Comparison of ENCODE assay signal across 25 mouse cellular contexts in genomic region chr1:176085952-176086648, GRCm38 (mm10).
DNase-seq lines count a peak whose midpoint lies in the region; ATAC-seq lines count a peak whose summit lies in the region.
"Had no signal": no experiment of that assay in that cellular context is flagged by ENCODE, and none has a peak within 500 bp of the region (broad histone marks: within the 10 kb centered on the region; RNA-seq: fewer than 3 reads in every experiment).

No protein-coding gene starts in this region.

- no peaks in the 10 kb centered on the region for H3K27me3 ChIP-seq in midbrain, embryonic 12.5 days
- no peaks in the 10 kb centered on the region for H3K27me3 ChIP-seq in midbrain, embryonic 11.5 days (ENCODE audit: control insufficient read depth, insufficient read depth, low read length)
- no peaks in the 10 kb centered on the region for H3K27me3 ChIP-seq in forebrain, embryonic 15.5 days
- H3K27me3 ChIP-seq in midbrain, embryonic 14.5 days (ENCODE audit: control insufficient read depth, insufficient read depth, low read length): no peaks in the 10 kb centered on the region
- H3K27me3 ChIP-seq: embryonic facial prominence, embryonic 12.5 days; heart, embryonic 15.5 days; limb, embryonic 13.5 days; liver, embryonic 13.5 days; stomach, embryonic 15.5 days had no signal

- H3K4me3 ChIP-seq in midbrain, embryonic 12.5 days: no peak overlapping the region
- H3K4me3 ChIP-seq in midbrain, embryonic 11.5 days (ENCODE audit: low read depth, low read length): no peak overlapping the region
- H3K4me3 ChIP-seq in forebrain, embryonic 15.5 days: no peak overlapping the region
- no peak overlapping the region for H3K4me3 ChIP-seq in midbrain, embryonic 14.5 days (replicated peaks; ENCODE audit: low read depth, low read length)
- H3K4me3 ChIP-seq: embryonic facial prominence, embryonic 12.5 days; erythroblast, embryonic 14.5 days; heart, embryonic 15.5 days; limb, embryonic 13.5 days; liver, embryonic 13.5 days; stomach, embryonic 15.5 days had no signal

- ATAC-seq in midbrain, embryonic 12.5 days (ENCODE audit: low FRiP score, low read depth): peak; percentile 41; the same call in 1 of the 2 replicates
- ATAC-seq in midbrain, embryonic 11.5 days (ENCODE audit: low FRiP score): no peak
- peak; percentile 49 for ATAC-seq in forebrain, embryonic 15.5 days (replicated peaks)
- ATAC-seq in midbrain, embryonic 14.5 days (ENCODE audit: low FRiP score, low TSS enrichment): 0 out of 2 replicates have a peak, but pooled peaks have one; percentile 28
- no peak for ATAC-seq in granulocyte monocyte progenitor cell, adult 5-6 weeks (replicated peaks; ENCODE audit: poor library complexity, severe bottlenecking)
- ATAC-seq: intestine, embryonic 16.5 days had no signal

- H3K9me3 ChIP-seq in midbrain, embryonic 12.5 days: no peaks in the 10 kb centered on the region
- no peaks in the 10 kb centered on the region for H3K9me3 ChIP-seq in midbrain, embryonic 11.5 days (ENCODE audit: control insufficient read depth, low read length)
- H3K9me3 ChIP-seq in forebrain, embryonic 15.5 days: no peaks in the 10 kb centered on the region
- H3K9me3 ChIP-seq in midbrain, embryonic 14.5 days (ENCODE audit: control insufficient read depth, low read length): no peaks in the 10 kb centered on the region
- H3K9me3 ChIP-seq: embryonic facial prominence, embryonic 12.5 days; heart, embryonic 15.5 days; limb, embryonic 13.5 days; liver, embryonic 13.5 days; stomach, embryonic 15.5 days had no signal

- H3K27ac ChIP-seq in midbrain, embryonic 12.5 days (replicated peaks): no peak overlapping the region
- no peak overlapping the region for H3K27ac ChIP-seq in midbrain, embryonic 11.5 days (ENCODE audit: low read depth, low read length)
- no peak overlapping the region for H3K27ac ChIP-seq in forebrain, embryonic 15.5 days (replicated peaks)
- H3K27ac ChIP-seq in midbrain, embryonic 14.5 days (replicated peaks; ENCODE audit: low read depth, low read length): no peak overlapping the region
- H3K27ac ChIP-seq: embryonic facial prominence, embryonic 12.5 days; heart, embryonic 15.5 days; limb, embryonic 13.5 days; liver, embryonic 13.5 days; stomach, embryonic 15.5 days had no signal

- WGBS in midbrain, embryonic 12.5 days: 80% methylated on average over 13 of the region's 13 CpGs
- WGBS in midbrain, embryonic 11.5 days: 83% methylated on average over 13 of the region's 13 CpGs
- 33% methylated on average over 13 of the region's 13 CpGs for WGBS in forebrain, embryonic 15.5 days
- 61% methylated on average over 13 of the region's 13 CpGs for WGBS in midbrain, embryonic 14.5 days

- H3K4me2 ChIP-seq in midbrain, embryonic 12.5 days (replicated peaks): no peak overlapping the region
- H3K4me2 ChIP-seq in midbrain, embryonic 11.5 days: no peak overlapping the region
- no peak overlapping the region for H3K4me2 ChIP-seq in forebrain, embryonic 15.5 days (replicated peaks)
- H3K4me2 ChIP-seq in midbrain, embryonic 14.5 days (ENCODE audit: low read length): no peak overlapping the region
- H3K4me2 ChIP-seq: embryonic facial prominence, embryonic 12.5 days; heart, embryonic 15.5 days; limb, embryonic 13.5 days; liver, embryonic 13.5 days; lung, embryonic 14.5 days; stomach, embryonic 15.5 days had no signal

- H3K9ac ChIP-seq in midbrain, embryonic 12.5 days (replicated peaks): no peak overlapping the region
- H3K9ac ChIP-seq in midbrain, embryonic 11.5 days (ENCODE audit: low read length): no peak overlapping the region
- H3K9ac ChIP-seq in forebrain, embryonic 15.5 days (replicated peaks): no peak overlapping the region
- H3K9ac ChIP-seq in midbrain, embryonic 14.5 days (replicated peaks; ENCODE audit: low read length): no peak overlapping the region
- H3K9ac ChIP-seq: embryonic facial prominence, embryonic 12.5 days; heart, embryonic 15.5 days; limb, embryonic 13.5 days; liver, embryonic 13.5 days; lung, embryonic 14.5 days; stomach, embryonic 15.5 days had no signal

- H3K4me1 ChIP-seq in midbrain, embryonic 12.5 days: 0 out of 2 replicates have a peak, but pooled peaks cover 4% of the 10 kb centered on the region
- H3K4me1 ChIP-seq in midbrain, embryonic 11.5 days (ENCODE audit: control insufficient read depth, insufficient read depth, low read length): no peaks in the 10 kb centered on the region
- peaks cover 7% of the 10 kb centered on the region; the same call in 1 of the 2 replicates for H3K4me1 ChIP-seq in forebrain, embryonic 15.5 days
- 0 out of 2 replicates have a peak, but pooled peaks cover 4% of the 10 kb centered on the region for H3K4me1 ChIP-seq in midbrain, embryonic 14.5 days (ENCODE audit: control insufficient read depth, insufficient read depth, low read length)
- H3K4me1 ChIP-seq: heart, embryonic 15.5 days; liver, embryonic 13.5 days; stomach, embryonic 15.5 days had no signal

- H3K36me3 ChIP-seq in midbrain, embryonic 12.5 days: no peaks in the 10 kb centered on the region
- H3K36me3 ChIP-seq in midbrain, embryonic 11.5 days (ENCODE audit: control insufficient read depth, insufficient read depth, low read length): no peaks in the 10 kb centered on the region
- no peaks in the 10 kb centered on the region for H3K36me3 ChIP-seq in forebrain, embryonic 15.5 days
- no peaks in the 10 kb centered on the region for H3K36me3 ChIP-seq in midbrain, embryonic 14.5 days (ENCODE audit: control insufficient read depth, insufficient read depth, low read length)
- H3K36me3 ChIP-seq: embryonic facial prominence, embryonic 12.5 days; heart, embryonic 15.5 days; limb, embryonic 13.5 days; liver, embryonic 13.5 days; stomach, embryonic 15.5 days had no signal

- DNase-seq in midbrain, embryonic 11.5 days (ENCODE audit: low spot score, missing footprints): no peak
- DNase-seq in midbrain, embryonic 14.5 days: no peak
- DNase-seq in retina, postnatal 1 day: peak; percentile 77
- DNase-seq in gastrocnemius, postnatal 10 days: no peak
- no peak for DNase-seq in testis, postnatal 14 days (ENCODE audit: low spot score)
- DNase-seq: adrenal gland, postnatal 36 days; B cell, adult 2 months; cerebellum, adult 2 months; gastrocnemius, postnatal 25 days; heart, postnatal 4 days; kidney, postnatal 4 days; liver, embryonic 13.5 days; lung, embryonic 14.5 days; lung, postnatal 4 days; right cerebral cortex, postnatal 25 days; thymus, adult 2 months had no signal

Comparison
In these comparisons a context has a peak if more than half of its experiments do, and no peak if none do; other contexts are left out.
1. ATAC-seq: peak in midbrain, embryonic 12.5 days (single experiment), forebrain, embryonic 15.5 days (single experiment) and midbrain, embryonic 14.5 days (single experiment); none in midbrain, embryonic 11.5 days (single experiment) and granulocyte monocyte progenitor cell, adult 5-6 weeks (single experiment).